Mouse (Mus musculus): ENCODE measurements around the gene Arhgef1.
A peak's percentile ranks its signal among the peaks of the same experiment; 100 is the strongest.
"Not testable (repeated sequence)": the region's sequence is repeated elsewhere in the genome, so short reads cannot be mapped to it uniquely, and the experiment has no call there.

The Arhgef1 gene

DNA sequence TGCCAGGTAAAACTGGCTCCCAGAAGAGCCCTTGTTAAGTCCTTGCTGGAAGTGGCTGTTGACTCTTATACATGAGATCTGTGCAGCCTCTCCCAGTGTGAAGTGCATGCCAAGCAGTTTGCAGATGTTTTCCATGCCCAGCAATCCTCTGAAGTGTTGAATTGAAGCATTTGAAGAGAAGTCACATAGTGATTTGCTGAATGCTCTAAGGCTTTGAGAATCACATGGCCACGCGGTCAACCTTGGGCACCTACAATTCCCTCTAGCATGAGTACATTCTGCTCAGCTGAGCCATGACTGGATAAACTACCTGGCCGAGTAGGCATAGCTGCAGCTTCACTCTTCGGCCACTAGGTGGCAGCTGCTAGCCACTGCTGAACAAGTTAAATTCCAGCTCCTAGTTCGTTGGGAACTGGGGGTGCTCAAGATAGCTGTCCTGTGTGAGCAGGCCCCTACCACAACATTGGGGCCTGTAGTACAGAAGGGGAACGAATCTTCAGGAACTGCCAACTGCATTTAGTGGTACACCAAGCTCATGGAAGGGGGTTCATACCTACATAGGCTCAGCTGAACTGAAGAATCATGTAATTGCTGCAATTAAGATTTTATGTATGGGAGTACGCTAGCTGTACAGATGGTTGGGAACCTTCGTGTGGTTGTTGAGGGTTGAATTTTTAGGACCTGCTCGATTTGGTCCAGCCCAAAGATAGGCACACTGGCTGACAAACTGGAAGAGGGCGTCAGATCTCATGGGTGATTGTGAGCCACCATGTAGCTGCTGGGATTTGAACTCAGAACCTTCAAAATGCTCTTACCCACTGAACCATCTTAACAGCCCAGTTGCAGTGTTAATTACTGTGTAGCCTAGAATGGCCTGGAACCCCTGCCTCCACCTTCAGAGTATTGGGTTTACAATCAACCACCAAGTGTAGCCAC, 12.2 kb upstream of the Arhgef1 start:
- peak; percentile 71 to 75 for DNase-seq (ENCODE audit: low spot score in 2 of 2)

DNA sequence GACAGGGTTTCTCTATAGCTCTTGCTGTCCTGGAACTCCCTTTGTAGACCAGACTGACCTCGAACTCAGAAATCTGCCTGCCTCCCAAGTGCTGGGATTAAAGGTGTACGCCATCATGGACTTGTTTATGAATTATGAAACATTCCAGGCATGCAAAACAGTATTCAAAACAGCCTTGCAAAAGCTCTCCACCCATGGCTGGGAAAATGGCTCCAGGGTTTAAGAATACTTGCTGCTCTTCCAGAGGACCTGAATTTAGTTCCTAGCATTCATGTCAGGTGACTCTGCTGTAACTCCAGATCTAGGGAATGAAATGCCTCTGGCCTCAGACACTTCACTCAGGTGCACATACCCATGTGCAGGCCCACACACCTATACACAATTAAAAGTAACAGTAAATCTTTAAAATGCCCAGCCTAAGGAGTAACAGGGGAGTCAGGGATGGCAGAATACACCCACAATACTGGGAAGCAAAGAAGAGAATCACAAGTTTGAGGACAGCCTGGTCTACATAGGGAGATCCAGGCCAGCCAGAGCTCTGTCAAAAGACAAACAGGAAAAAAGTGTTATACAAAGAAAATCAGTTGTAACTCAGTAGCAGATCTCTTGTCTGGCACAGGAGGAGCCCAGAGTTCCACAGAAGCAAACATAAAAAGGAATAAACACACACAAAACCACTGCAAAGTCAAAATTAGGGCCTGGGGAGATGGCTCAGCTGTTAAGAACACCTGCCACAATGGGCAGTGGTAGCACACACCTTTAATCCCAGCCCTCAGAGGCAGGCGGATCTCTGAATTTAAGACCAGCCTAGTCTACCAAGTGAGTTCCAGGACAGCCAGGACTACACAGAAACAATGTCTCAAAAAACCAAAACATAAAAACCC, 11.2 kb upstream of the Arhgef1 start:
- DNase-seq (ENCODE audit: low spot score in 2 of 2), result no peak

DNA sequence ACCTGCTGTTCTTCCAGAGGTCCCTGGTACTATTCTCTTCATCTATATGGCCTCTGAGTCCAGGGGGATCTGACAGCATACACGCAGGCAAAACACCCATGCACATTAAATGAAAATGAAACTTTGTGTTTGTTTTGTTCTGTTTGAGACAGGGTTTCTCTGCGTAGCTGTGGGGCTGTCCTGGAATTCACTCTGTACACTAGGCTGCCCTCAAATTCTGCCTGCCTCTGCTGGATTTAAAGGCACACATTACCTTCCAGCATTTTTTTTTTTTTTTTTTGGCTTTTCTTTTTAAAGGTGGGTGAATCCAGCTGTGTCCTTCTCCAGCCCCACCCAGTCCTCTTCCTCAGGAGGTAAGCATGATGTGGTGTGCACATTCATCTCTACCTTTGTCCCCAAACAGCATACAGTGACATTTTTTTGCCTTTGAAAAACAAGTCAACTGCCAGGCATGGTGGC, 10.6 kb upstream of the Arhgef1 start:
- no peak for DNase-seq (ENCODE audit: low spot score in 2 of 2)

DNA sequence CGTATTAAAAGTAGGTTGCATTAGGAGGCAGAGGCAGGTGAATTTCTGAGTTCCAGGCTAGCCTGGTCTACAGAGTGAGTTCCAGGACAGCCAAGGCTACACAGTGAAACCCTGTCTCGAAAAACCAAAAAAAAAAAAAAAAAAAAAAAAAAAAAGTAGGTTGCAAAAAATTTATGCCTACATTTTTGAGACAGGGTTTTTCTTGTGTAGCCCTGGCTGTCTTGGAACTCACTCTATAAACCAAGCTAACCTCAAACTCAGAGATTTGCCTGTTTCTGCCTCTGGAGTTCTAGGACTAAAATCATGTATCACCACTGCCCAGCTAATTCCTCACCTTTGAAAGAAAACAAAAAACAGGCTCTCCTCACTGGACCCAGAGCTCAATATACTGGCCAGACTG, 7.0 kb upstream of the Arhgef1 start:
- not testable (repeated sequence) for DNase-seq (ENCODE audit: low spot score in 2 of 2)

DNA sequence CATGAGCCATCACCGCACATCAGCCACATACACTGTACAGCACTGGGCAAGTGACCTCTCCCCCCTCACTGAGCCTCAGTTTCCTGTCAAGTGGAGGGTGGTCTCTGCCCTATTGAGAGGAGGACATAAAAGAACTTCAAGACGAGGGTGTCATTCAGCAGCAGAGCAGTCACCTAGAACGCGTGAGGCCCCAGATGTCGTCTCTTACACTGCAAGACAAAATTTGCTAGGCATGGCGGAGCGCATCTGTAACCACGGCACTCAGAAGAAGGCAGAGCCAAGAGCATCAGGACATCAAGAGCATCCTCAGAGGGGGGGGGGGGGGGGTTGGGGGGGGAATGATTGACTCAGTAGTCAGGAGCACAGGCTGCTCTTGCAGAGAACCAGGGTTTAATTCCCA, 6.4 kb upstream of the Arhgef1 start:
- no peak for DNase-seq (ENCODE audit: low spot score in 2 of 2)

DNA sequence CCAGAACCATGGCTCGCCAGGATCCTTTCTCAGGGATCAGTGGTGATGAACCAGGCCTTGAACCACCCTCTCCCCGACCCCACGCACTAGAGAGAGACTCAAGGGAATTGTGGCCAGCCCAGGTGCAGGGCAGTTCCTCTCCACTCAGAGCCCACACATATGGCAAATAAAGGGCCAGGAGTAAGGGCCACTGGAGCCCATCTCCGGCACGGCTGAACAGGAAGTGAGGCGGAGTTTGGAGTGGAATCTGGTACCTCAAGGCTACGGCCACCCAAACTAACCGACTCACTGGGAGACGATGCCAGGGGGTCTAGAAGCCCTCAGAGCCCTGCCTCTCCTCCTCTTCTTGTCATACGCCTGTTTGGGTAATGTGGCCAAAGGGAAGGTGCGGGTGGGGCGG, 5.5 kb upstream of the Arhgef1 start, which contains the start of gene Cd79a:
Cd79a (plus strand) TSS at position 158 of the 400 bp plus-strand sequence.
- no peak for DNase-seq (ENCODE audit: low spot score in 2 of 2)

DNA sequence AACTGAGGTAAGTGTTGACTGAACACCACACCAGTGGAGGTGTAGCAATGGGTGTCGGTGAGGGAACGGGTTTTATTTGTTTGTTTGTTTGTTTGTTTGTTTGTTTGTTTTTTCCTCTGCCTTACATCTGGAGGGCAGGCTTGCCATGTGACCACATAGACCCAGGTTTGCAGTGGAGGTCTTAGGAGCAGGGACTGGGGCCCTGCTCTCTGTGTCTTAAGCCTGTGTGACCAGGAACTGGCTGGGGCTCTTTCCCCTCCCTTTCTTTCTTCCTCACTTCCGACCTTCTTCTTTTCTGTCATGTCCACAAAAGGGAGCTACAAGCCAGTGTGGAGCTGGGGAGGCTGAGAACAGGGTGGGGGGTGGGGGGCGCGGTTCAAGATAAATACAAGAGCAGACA, 4.8 kb upstream of the Arhgef1 start:
- no peak for DNase-seq (ENCODE audit: low spot score in 2 of 2)

DNA sequence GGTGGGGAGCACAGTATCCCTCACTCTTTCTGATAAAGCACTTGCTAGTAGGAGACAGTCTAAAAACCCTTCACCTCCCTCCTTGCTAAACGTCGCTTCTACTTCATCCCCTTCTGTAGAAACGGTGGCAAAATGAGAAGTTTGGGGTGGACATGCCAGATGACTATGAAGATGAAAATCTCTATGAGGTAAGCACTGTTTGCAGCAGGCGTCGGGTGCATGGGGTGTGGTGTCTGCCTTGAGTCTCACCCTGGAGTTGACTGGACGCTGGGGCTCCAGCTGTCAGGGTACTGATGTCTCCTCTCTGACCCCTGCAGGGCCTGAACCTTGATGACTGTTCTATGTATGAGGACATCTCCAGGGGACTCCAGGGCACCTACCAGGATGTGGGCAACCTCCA, 1.6 kb upstream of the Arhgef1 start:
- no peak for DNase-seq (ENCODE audit: low spot score in 2 of 2)

DNA sequence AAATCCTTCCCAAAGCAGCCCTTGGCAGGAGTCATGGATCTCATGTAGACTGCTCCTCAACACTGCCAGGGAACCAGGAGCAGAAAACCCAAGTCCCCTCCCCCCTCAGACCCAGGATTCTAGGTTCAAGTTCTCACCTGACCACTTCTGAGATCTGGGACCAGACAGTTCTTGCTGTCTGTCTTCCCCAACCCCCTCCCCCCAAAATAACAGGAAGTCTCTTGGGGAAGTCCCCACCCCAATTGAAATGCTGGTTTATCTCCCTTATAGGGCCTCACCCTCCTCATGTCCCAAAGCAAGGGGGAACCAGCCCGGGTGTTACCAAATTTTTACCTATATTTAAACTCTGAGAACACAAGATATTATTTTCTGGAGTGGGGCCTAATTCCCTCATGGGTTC, 870 bp upstream of the Arhgef1 start:
- no peak for DNase-seq (ENCODE audit: low spot score in 2 of 2)

DNA sequence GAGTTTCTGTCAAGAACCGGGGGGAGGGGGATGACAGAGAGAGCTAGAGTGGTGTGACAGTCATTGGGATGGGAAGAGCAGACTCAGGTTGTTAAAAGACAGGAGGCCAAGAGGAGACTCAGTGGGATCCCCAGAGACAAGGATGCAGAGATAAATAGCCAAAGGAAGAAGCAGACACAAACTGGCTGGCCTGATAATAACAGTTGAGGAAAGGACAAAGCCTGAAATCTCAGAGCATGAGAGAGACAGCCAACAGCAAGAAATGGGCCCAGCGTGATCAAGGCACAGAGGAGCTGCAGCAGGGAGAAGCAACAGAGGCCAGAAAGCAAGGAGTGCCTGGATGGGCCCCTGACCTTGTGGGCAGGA, 465 bp upstream of the Arhgef1 start:
- DNase-seq (ENCODE audit: low spot score in 2 of 2), result no peak

DNA sequence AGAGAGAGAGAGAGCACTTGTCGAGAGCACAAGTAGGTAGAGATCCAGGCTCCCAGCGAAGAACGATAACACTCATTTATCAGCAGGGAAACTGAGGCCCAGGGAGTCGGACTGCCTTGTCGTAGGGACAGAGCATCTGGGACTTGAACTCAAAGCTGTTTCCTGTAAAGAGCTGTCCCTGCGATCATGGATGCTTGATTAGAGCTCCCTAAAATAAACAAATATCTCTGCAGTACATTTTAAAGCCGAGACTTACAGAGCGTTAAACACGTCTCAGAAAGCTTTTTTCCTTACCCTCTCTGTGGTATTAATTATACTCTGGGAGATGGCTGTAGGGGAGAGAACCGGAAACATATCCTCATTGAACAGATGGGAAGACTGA, 723 bp downstream of the Arhgef1 start:
- DNase-seq (ENCODE audit: low spot score in 2 of 2), result no peak

DNA sequence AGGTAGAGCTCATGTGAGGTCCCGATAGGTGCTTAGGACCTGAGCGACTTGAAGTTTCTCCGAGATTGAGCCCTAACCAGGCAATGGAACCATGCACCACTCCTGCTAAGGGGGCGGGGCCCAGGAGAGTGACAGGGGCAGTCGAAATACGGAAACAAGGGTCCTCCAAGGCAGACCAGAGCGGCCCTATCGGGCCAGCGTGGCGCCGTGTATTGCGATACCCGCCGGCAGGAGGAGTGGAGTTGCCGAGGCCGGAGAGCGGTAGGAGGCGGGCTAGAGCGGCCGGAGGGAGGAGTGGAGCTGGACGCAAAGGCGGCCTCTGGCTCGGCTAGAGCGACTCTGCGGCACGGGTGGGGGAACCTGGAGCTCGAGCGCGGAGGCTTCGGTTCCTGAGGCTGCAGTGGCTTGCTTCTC, 1.4 kb downstream of the Arhgef1 start:
- peak; percentile 97 for DNase-seq (ENCODE audit: low spot score in 2 of 2)

DNA sequence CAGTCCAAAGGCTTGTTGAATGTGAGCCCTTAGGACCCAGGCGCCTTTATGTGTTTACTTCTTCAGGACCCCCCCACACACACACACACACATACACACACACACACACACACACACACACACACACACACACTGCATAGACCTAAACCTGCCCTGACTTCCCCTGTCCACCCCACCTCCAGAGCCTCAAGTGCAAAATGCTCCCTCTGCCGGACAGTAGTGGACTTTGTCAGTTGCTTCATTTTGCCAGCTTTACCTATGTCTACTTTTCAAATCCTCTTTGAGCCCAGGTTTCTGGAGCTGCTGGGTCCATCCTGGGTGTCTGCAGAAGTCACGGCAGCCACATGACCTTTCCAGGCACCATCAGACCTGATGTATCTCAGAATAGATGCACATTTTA, 2.2 kb downstream of the Arhgef1 start:
- peak; percentile 39 to 69 for DNase-seq (ENCODE audit: low spot score in 2 of 2)

DNA sequence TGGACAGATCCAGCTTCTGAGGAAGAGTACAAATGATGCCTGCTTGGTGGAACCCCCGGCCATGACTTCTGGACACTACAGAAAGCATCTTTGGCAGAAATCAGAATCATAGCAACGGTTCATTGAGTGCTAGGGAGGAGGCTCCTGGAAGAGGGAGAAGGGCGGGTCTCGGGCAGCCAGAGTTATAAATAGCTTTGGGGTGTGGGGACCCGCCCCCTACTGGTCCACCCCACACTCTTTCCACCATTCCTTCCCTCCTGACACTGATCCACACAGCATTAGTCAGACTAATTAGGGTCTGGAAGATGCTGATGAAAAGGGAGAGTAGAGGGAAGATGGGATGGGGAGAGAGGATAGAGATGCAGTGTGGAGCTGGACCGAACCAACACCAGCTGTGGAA, 3.8 kb downstream of the Arhgef1 start:
- no peak for DNase-seq (ENCODE audit: low spot score in 2 of 2)

DNA sequence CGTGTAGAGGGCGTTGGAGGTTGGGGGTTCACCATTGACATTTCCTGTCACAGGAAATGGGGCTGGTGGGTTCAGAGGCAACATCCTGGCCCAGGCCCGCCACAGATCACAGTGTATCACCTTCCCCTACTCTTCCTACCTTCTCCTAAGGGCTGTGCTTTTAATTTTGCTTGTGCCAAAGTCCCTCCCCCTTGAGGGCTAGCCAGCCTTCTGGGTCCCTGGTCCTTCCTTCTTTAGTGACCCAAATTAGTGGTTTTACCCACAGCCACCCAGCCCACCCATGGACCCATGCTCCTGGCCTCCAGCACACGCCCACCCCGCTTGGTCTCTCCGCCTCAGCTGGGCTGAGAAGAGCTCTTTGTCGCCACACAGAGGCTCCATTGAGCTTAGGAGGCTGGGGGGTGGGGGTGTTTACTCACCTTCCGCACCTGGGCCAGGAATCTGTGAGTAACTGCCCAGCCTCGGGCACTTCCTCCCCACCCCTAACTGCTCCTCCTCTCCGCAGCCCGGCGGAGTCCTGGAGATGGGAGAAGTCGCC, 4.6 kb downstream of the Arhgef1 start:
- DNase-seq (ENCODE audit: low spot score in 2 of 2), result no peak

DNA sequence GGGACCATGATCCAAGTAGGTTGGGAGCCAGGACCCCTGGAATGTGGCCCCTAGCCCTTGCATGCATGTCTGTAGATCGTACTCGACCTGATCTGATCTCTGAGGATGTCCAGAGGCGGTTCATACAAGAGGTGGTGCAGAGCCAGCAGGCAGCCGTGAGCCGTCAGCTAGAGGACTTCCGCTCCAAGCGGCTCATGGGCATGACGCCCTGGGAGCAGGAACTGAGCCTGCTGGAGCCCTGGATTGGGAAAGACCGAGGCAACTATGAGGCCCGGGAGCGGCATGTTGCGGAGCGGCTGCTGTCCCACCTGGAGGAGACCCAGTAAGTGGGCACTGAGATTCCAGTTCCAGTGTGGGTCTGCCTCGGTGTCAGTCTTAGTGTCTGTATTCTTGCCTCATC, 9.8 kb downstream of the Arhgef1 start:
- no peak for DNase-seq (ENCODE audit: low spot score in 2 of 2)

DNA sequence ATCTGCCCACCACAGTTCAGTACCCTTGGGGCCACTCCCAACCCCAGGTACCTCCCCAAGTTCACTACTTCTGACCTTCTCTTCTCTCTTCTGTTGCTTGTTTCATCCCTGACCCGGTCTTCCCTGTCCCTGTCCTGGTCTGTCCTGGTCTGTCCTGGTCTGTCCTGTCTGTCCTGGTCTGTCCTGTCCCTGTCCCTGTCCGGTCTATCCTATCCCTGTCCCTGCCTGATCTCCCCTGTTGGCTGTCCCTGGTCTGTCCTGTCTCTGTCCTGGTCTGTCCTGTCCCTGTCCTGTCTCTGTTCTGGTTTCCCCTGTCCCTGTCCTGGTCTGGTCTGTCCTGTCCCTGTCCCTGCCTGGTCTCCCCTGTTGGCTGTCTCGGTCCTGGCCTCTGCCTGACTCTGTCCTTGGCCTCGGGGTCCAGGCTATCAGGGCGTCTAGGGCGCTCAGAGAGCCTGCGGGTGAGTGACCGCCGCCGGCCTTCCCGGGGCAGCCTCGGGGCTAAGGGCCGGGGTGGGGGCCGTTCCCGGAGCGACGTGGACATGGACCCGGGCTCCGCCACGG, 16.1 kb downstream of the Arhgef1 start:
- DNase-seq (ENCODE audit: low spot score in 2 of 2), result no peak

DNA sequence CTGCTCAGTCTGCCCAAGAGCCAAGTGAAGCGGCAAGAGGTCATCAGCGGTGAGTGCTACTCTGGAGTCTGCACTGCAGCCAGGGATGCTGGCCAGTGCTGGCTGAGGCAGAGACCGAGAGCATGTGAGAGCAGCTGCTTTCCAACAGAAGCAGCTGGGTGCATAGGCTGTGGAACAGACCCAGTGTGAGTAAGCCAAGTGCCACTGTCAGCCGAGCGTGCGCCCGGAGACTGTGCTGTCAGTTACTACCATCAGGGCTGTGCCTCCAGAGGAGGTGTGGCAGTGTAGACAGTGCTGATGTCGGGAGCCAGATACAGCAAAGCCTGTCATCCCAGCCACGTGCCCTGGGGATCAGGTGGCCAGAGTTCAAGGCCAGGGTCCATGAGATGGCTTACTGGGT, 17.0 kb downstream of the Arhgef1 start:
- DNase-seq (ENCODE audit: low spot score in 2 of 2), result no peak

DNA sequence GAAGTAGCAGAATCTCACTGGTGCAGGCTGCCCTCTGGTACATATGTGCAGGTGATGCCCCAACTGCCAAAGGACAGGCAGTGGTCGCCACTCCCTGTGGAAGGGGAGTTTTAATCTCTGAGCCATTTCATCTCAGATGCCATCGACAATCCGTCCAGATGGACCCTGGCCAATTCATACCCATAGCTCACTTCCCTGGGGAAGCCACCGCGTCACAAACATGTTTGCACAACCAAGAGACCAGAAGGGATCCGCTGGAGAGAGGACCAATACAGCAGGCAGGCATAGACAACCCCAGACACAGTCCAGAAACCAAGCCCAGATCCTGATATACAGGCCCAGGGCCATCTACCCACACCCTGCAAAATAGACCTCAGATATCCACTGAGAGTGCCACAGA, 27.8 kb downstream of the Arhgef1 start:
- DNase-seq (ENCODE audit: low spot score in 2 of 2), result no peak

DNA sequence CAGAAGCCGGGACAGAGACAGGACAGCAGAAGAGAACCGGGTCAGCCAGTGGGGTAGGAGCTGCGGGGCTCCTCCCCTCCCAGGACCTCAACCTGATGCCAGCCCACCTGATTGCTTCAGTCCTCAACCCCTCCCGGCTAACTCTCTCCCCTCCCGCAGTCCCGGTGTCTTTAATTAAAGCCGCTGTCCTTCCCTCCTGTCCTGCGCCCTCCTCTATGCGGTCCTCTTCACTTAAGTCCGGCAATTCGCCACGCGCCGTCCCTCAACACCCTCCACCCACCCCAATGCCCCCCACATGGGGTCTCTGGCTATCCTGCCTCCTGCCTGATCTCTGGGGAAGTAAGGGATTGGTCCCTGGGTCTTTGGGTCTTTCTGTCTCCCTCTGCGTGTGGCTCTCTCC, 28.9 kb downstream of the Arhgef1 start:
- no peak for DNase-seq (ENCODE audit: low spot score in 2 of 2)

DNA sequence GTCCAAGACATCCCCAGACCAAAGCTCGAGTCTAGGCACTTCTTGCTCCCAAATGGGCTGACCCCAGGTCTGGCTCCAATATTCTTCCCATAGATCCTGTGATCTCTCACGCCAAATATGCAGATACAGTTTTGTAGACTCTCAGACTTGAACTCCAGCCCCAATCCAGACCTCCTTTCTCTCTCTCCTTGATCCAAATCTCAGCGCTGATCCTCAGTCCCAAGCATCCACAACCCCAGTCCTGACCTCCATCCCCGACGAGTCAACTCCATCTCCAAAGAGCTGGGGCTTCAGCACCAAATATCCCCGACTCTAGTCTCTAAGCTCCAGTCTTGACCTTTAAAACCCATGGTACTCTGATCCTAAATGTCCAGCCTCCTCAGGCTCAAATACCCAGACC, 40.9 kb downstream of the Arhgef1 start:
- DNase-seq (ENCODE audit: low spot score in 2 of 2), result no peak

All from right cerebral cortex, adult 2 months (tissue).